ENCODE assay signal across 27 mouse cellular contexts in the genomic region with DNA sequence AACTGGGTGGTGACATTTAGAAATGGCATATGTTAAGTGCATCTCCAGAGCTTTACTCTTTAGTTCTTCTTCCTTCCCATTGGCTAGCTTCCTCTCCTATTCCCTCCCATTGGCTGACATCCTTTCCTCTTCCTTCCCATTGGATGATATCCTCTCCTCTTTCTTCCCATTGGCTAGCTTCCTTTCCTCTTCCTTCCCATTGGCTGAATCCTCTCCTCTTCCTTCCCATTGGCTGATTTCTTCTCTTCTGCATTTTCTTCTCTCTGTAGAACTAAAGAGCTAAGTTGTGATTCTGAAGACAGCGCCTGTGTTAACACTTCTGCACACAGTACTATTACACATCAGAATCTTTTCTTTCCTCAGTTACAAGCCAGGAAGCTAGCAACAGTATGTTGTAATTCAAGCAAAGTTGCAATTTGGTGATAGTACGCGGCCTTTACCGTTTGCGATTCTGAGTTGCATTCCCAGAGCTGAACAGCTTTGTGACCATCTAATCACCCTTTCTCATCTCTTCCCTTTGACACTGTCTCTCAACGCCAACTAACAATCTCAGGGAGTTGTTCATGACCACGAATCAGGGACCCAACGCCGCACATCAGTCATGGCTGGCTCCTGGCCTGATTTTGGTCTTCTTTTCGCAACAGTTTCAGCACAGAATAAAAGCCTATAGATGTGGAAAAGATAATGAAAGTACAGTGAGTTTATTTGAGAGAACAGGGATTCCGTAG. TPM values are rescaled to one million over a fixed set of nuclear protein-coding genes. Genes with fewer than 3 reads are reported as not detected.
DNase-seq lines count a peak whose midpoint lies in the region; ATAC-seq and TF ChIP-seq lines count a peak whose summit lies in the region.
"Had no signal": no experiment of that assay in that cellular context is flagged by ENCODE, and none has a peak within 500 bp of the region (broad histone marks: within the 10 kb centered on the region; RNA-seq: fewer than 3 reads in every experiment).

No protein-coding gene starts in this region.

- TF ChIP-seq CTCF in CH12.LX (conservative IDR thresholded peaks at IDR 0.05 in 1 of 2, IDR thresholded peaks at IDR 0.05 in 1 of 2; ENCODE audit: low read depth in 2 of 2, low read length in 2 of 2): no peak
- no peak for TF ChIP-seq CTCF in bone marrow, adult 2 months (IDR thresholded peaks at IDR 0.05; ENCODE audit: control insufficient read depth, insufficient read depth, low read length)

- TF ChIP-seq EP300 in CH12.LX (IDR thresholded peaks at IDR 0.05; ENCODE audit: low read length): no peak

- no peak overlapping the region for H3K9ac ChIP-seq in CH12.LX (ENCODE audit: insufficient read depth, low read depth)
- H3K9ac ChIP-seq in intestine, embryonic 16.5 days (ENCODE audit: low read depth, low read length): no peak overlapping the region
- H3K9ac ChIP-seq: embryonic facial prominence, embryonic 15.5 days; forebrain, embryonic 15.5 days; heart, embryonic 15.5 days; hindbrain, embryonic 14.5 days; midbrain, embryonic 13.5 days had no signal

- H3K27ac ChIP-seq in CH12.LX (ENCODE audit: insufficient read depth, low read depth): no peak overlapping the region
- H3K27ac ChIP-seq in bone marrow, adult 2 months (ENCODE audit: control insufficient read depth, insufficient read depth, low read depth, low read length, poor library complexity): peak overlapping the region; percentile 46; the same call in 1 of the 2 replicates
- H3K27ac ChIP-seq in intestine, embryonic 16.5 days (ENCODE audit: low read length): no peak overlapping the region
- H3K27ac ChIP-seq: embryonic facial prominence, embryonic 15.5 days; forebrain, embryonic 15.5 days; heart, embryonic 15.5 days; hindbrain, embryonic 14.5 days; kidney, postnatal 0 days; limb, embryonic 10.5 days; midbrain, embryonic 13.5 days; stomach, postnatal 0 days had no signal

- H3K36me3 ChIP-seq in CH12.LX (replicated peaks in 1 of 2; ENCODE audit: control insufficient read depth in 1 of 2, insufficient read depth in 1 of 2, low read length in 1 of 2): no peaks in the 10 kb centered on the region
- H3K36me3 ChIP-seq in intestine, embryonic 16.5 days (ENCODE audit: control insufficient read depth, insufficient read depth, low read length): no peaks in the 10 kb centered on the region
- H3K36me3 ChIP-seq: embryonic facial prominence, embryonic 15.5 days; forebrain, embryonic 15.5 days; heart, embryonic 15.5 days; limb, embryonic 10.5 days; midbrain, embryonic 13.5 days had no signal

- no peak overlapping the region for H3K4me3 ChIP-seq in CH12.LX (replicated peaks in 1 of 3; ENCODE audit: low read depth in 2 of 3, low read length in 2 of 3, poor library complexity in 1 of 3)
- no peak overlapping the region for H3K4me3 ChIP-seq in bone marrow, adult 2 months (replicated peaks; ENCODE audit: control insufficient read depth, low read depth, low read length)
- H3K4me3 ChIP-seq in intestine, embryonic 16.5 days (ENCODE audit: low read length): no peak overlapping the region
- H3K4me3 ChIP-seq: embryonic facial prominence, embryonic 15.5 days; forebrain, embryonic 15.5 days; heart, embryonic 15.5 days; limb, embryonic 10.5 days; megakaryocyte, embryonic 14.5 days; midbrain, embryonic 13.5 days had no signal

- in situ Hi-C loops in CH12.LX (cut with MboI; ENCODE audit: low pct_ligation_motif_present, low pct_unique_long_range_greater_than_20kb, low sequenced_read_pairs): no loop called here

- H3K79me2 ChIP-seq in CH12.LX (replicated peaks; ENCODE audit: control insufficient read depth, extremely low read depth, insufficient read depth, poor library complexity, severe bottlenecking): no peaks in the 10 kb centered on the region

- peaks cover 14 to 30% of the 10 kb centered on the region in 2 experiments for H3K4me1 ChIP-seq in CH12.LX (ENCODE audit: control insufficient read depth in 1 of 2, insufficient read depth in 2 of 2)
- peaks cover 15% of the 10 kb centered on the region for H3K4me1 ChIP-seq in bone marrow, adult 2 months (ENCODE audit: control insufficient read depth, insufficient read depth, low read length)
- peaks cover 13% of the 10 kb centered on the region for H3K4me1 ChIP-seq in intestine, embryonic 16.5 days (ENCODE audit: control insufficient read depth, insufficient read depth, low read length)
- H3K4me1 ChIP-seq: forebrain, embryonic 15.5 days; midbrain, embryonic 13.5 days had no signal

- DNase-seq in frontal cortex, postnatal 10 days (ENCODE audit: low spot score in 2 of 2): no peak
- DNase-seq in CH12.LX (ENCODE audit: extremely low read depth): no peak
- no peak for DNase-seq in adrenal gland, postnatal 36 days
- DNase-seq: cerebellum, adult 18-20 months; cerebellum, postnatal 25 days; gastrocnemius, postnatal 36 days; heart, postnatal 36 days; kidney, adult 2 months; liver; lung, postnatal 10 days; right cerebral cortex, postnatal 14 days; thymus, postnatal 25 days had no signal

- TF ChIP-seq RAD21 in CH12.LX (IDR thresholded peaks at IDR 0.05; ENCODE audit: low read depth, low read length): no peak

- peaks cover 4% of the 10 kb centered on the region for H3K9me3 ChIP-seq in CH12.LX (replicated peaks; ENCODE audit: low read length)
- H3K9me3 ChIP-seq in intestine, embryonic 16.5 days (ENCODE audit: control insufficient read depth, low read length): no peaks in the 10 kb centered on the region
- H3K9me3 ChIP-seq: embryonic facial prominence, embryonic 15.5 days; forebrain, embryonic 15.5 days; heart, embryonic 15.5 days; limb, embryonic 10.5 days; midbrain, embryonic 13.5 days had no signal

- ATAC-seq in frontal cortex, adult (ENCODE audit: low TSS enrichment): peak; percentile 94
- peak; percentile 77 for ATAC-seq in neutrophil, adult 5-6 weeks (ENCODE audit: extremely low read depth, insufficient number of reproducible peaks, low FRiP score, poor library complexity, severe bottlenecking)
- no peak for ATAC-seq in intestine, embryonic 16.5 days
- ATAC-seq: CD4-positive, CD25-positive, alpha-beta regulatory T cell, adult 4 months; forebrain, embryonic 15.5 days; inflammation-experienced regulatory T-cells, adult 6 months; midbrain, embryonic 13.5 days had no signal

- TF ChIP-seq POLR2A in CH12.LX (IDR thresholded peaks at IDR 0.05; ENCODE audit: low read depth, low read length): no peak
- TF ChIP-seq POLR2A in bone marrow, adult 2 months (IDR thresholded peaks at IDR 0.05; ENCODE audit: borderline replicate concordance, control insufficient read depth, low read depth, low read length): no peak

- H3K4me2 ChIP-seq in CH12.LX (ENCODE audit: insufficient read depth, low read depth, poor library complexity, severe bottlenecking): no peak overlapping the region
- no peak overlapping the region for H3K4me2 ChIP-seq in intestine, embryonic 16.5 days (ENCODE audit: low read depth, low read length)
- H3K4me2 ChIP-seq: embryonic facial prominence, embryonic 15.5 days; forebrain, embryonic 15.5 days; heart, embryonic 15.5 days; hindbrain, embryonic 14.5 days; midbrain, embryonic 13.5 days had no signal

- no peaks in the 10 kb centered on the region for H3K27me3 ChIP-seq in CH12.LX (replicated peaks)
- H3K27me3 ChIP-seq in intestine, embryonic 16.5 days (replicated peaks; ENCODE audit: control insufficient read depth, insufficient read depth, low read length): no peaks in the 10 kb centered on the region
- H3K27me3 ChIP-seq: embryonic facial prominence, embryonic 15.5 days; forebrain, embryonic 15.5 days; heart, embryonic 15.5 days; midbrain, embryonic 13.5 days had no signal

- WGBS in bone marrow, adult 2 months: 42% methylated on average over 11 of the region's 11 CpGs
- 96% methylated on average over 11 of the region's 11 CpGs for WGBS in intestine, embryonic 16.5 days

- dilution Hi-C loops in CH12.LX (cut with MboI; ENCODE audit: extremely low pct_ligation_motif_present, extremely low pct_unique_long_range_greater_than_20kb, low sequenced_read_pairs): no loop called here

TF ChIP-seq in CH12.LX, 34 proteins besides CTCF, POLR2A, EP300 and RAD21:
- TF ChIP-seq ETS1 (conservative IDR thresholded peaks at IDR 0.05; ENCODE audit: low read depth, low read length): no peak
- peak; percentile 79 for TF ChIP-seq CHD2 (IDR thresholded peaks at IDR 0.05; ENCODE audit: low read length)

RNA-seq across cellular contexts. Expression of gene Map4k4, which starts 7.4 kb away (rescaled TPM):
- total RNA-seq in CH12.LX (2012; rRNA removed) (33.3 and 41.0 TPM in 2 replicates), CH12.LX (2014; rRNA removed) (20.3 and 21.8 TPM in 2 replicates)
- polyA plus RNA-seq in CH12.LX (2012; ENCODE audit: insufficient read length, low read depth): 46.3 and 47.0 TPM in 2 replicates
- 51.3 and 69.2 TPM in 2 replicates for polyA plus RNA-seq in bone marrow, adult 2 months (2011; ENCODE audit: insufficient read depth, insufficient read length, low replicate concordance, missing spikeins)
- 226 and 236 TPM in 2 replicates for total RNA-seq in neutrophil, adult 5-6 weeks (2017)
- 100 to 1,000 TPM in 1 of 2 experiments, 10 to 100 TPM in 1; 93.6 to 114 TPM for total RNA-seq in adrenal gland, postnatal 36 days (2021)
- polyA plus RNA-seq in intestine, embryonic 16.5 days (2015; fragmentation: Nextera tagmentation; extraction: Ambion mirVana): 10.1 TPM in 2 replicates
